Mouse (Mus musculus) liver, adult 2 months (tissue): ENCODE results near the gene Defa17. TPM values are rescaled to one million over a fixed set of nuclear protein-coding genes. Genes with fewer than 3 reads are reported as not detected.
"Not testable (repeated sequence)": the region's sequence is repeated elsewhere in the genome, so short reads cannot be mapped to it uniquely, and the experiment has no call there.

Experiments
- DNase-seq: peaks from one replicate; pipeline ENCODE4 v3.0.0-alpha.2; 2011; ENCODE audit warnings: low read depth, low spot score; ENCODE audit errors: extremely low read depth
- H3K27ac ChIP-seq: fragments of 200-500 bp; replicated peaks from 2 replicates; pipeline ENCODE4 v1.5.1; 2012; ENCODE audit warnings: low read depth, mild to moderate bottlenecking, control low read depth, inconsistent platforms, low read length; ENCODE audit not compliant: insufficient read depth
- H3K27me3 ChIP-seq: fragments of 200-500 bp; 2 replicates; pipeline ENCODE4 v1.6.1; 2012; ENCODE audit warnings: mild to moderate bottlenecking, moderate library complexity, low read length, inconsistent platforms; ENCODE audit not compliant: control insufficient read depth, insufficient read depth
- H3K36me3 ChIP-seq: fragments of 200-500 bp; 2 replicates; pipeline ENCODE4 v1.6.1; 2012; ENCODE audit warnings: low read length, inconsistent platforms; ENCODE audit not compliant: control insufficient read depth, insufficient read depth
- H3K4me1 ChIP-seq: fragments of 200-500 bp; 2 replicates; pipeline ENCODE4 v1.6.1; 2011; ENCODE audit warnings: low read length; ENCODE audit not compliant: control insufficient read depth, insufficient read depth
- H3K4me3 ChIP-seq: fragments of 200-500 bp; 2 replicates; pipeline ENCODE4 v1.5.1; 2011; ENCODE audit warnings: low read depth, mild to moderate bottlenecking, control low read depth, low read length, moderate library complexity; ENCODE audit not compliant: insufficient read depth
- H3K79me2 ChIP-seq: fragments of 200-500 bp; 2 replicates; pipeline ENCODE4 v1.6.1; 2012; ENCODE audit warnings: inconsistent platforms, mild to moderate bottlenecking, low read length, moderate library complexity; ENCODE audit not compliant: control insufficient read depth, insufficient read depth
- H3K9ac ChIP-seq: fragments of 200-500 bp; 2 replicates; pipeline ENCODE4 v1.6.1; 2012; ENCODE audit warnings: low read depth, mild to moderate bottlenecking, control low read depth, inconsistent platforms, low read length
- WGBS: fragments of 180-500 bp; shearing (Covaris S2); methylation state at CpG from one replicate; pipeline ENCODE4 v1.1.7; 2018; 5-methylcytosine and 5-hydroxymethylcytosine counted together
- polyA plus RNA-seq: library from polyadenylated mRNA; depleted of rRNA; stranded (reverse); fragments of >200 nt; gene quantifications from 2 replicates; pipeline ENCODE4 v1.2.3, GENCODE M21; 2012; rRNA removed
- total RNA-seq: library from RNA; depleted of rRNA; stranded (reverse); fragments of >200 nt; gene quantifications from 2 replicates; pipeline ENCODE4 v1.2.3, GENCODE M21; 2014; rRNA removed

The Defa17 gene
- not detected in 2 replicates for total RNA-seq
- polyA plus RNA-seq = not detected in 2 replicates

DNA sequence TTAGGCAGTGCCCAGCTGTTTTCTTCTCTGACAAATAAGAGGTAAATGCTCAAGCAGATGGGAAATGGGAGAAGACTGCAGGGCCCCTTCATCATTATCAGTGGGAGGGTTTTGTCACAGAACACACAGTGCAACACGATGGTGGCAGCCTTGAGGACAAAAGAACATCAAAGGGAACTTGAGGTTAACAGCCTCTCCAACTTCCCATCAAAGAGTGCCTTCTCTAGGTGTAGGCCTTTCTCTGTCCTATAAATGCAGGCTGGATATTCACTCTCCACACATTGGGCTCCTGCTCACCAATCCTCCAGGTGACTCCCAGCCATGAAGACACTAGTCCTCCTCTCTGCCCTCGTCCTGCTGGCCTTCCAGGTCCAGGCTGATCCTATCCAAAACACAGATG lies at the start of gene Defa17:
Defa17 (plus strand) TSS at position 301 of the 400 bp plus-strand sequence.
- H3K27me3 ChIP-seq, H3K79me2 ChIP-seq, H3K27ac ChIP-seq, H3K4me3 ChIP-seq, DNase-seq, H3K9ac ChIP-seq, H3K4me1 ChIP-seq, H3K36me3 ChIP-seq: not testable (repeated sequence)
- whole genome bisulfite sequencing = no CpG with 5 or more reads among the region's 2 CpGs

- not testable (repeated sequence) for H3K27ac ChIP-seq, DNase-seq, H3K27me3 ChIP-seq, H3K4me1 ChIP-seq, H3K9ac ChIP-seq, H3K36me3 ChIP-seq, H3K4me3 ChIP-seq, H3K79me2 ChIP-seq
- WGBS = 90% methylated on average over 1 of the region's 1 CpGs
Observed at GRCm38 (mm10) chr8:21617883-21618282, 37.7 kb upstream of the Defa17 start, which contains the start of gene Defa26. TSS of gene Defa26 (plus strand) at chr8:21618183.

- not testable (repeated sequence) for H3K4me3 ChIP-seq, H3K27me3 ChIP-seq, H3K27ac ChIP-seq, DNase-seq, H3K79me2 ChIP-seq, H3K9ac ChIP-seq, H3K36me3 ChIP-seq, H3K4me1 ChIP-seq
- 71% methylated on average over 1 of the region's 1 CpGs for WGBS
Observed at GRCm38 (mm10) chr8:21665497-21665896, 9.9 kb downstream of the Defa17 start, which contains the start of gene Defa34. TSS of gene Defa34 (plus strand) at chr8:21665797.

DNA sequence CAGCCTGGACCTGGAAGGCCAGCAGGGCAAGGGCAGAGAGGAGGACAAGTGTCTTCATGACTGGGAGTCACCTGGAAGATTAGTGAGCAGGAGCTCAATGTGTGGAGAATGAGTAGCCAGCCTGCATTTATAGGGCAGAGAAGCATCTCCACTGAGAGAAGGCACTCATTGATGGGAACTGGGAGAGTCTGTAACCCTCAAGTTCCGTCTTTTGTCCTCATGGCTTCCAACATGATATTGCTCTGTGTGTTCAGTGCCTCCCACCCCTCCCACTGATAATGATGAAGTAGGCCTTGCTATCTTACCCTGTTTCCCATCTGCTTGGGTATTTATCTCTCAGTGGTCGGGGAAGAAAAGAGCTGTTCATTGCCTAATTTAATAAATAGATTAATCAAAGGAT lies 48.0 kb downstream of the Defa17 start, which contains the start of gene AY761184:
AY761184 (minus strand) TSS at position 101 of the 400 bp plus-strand sequence.
- H3K27ac ChIP-seq, H3K36me3 ChIP-seq, H3K79me2 ChIP-seq, DNase-seq, H3K27me3 ChIP-seq, H3K9ac ChIP-seq, H3K4me3 ChIP-seq, H3K4me1 ChIP-seq: not testable (repeated sequence)
- 66% methylated on average over 2 of the region's 2 CpGs for WGBS

Other genes with a start within 250 kb of the Defa17 start
- not detected in 2 replicates for gene Defa36, start 228.4 kb upstream of the Defa17 start, total RNA-seq
- gene Defa36, start 228.4 kb upstream of the Defa17 start, polyA plus RNA-seq = not detected in 2 replicates
- gene Gm7849, start 199.2 kb upstream of the Defa17 start, total RNA-seq = not detected in 2 replicates
- gene Gm7849, start 199.2 kb upstream of the Defa17 start, polyA plus RNA-seq = not detected in 2 replicates
- not detected in 2 replicates for gene Defa20, start 146.5 kb upstream of the Defa17 start, total RNA-seq
- gene Defa20, start 146.5 kb upstream of the Defa17 start, polyA plus RNA-seq = not detected in 2 replicates
- gene Defa32, start 126.7 kb upstream of the Defa17 start, total RNA-seq = not detected in 2 replicates
- not detected in 2 replicates for gene Defa32, start 126.7 kb upstream of the Defa17 start, polyA plus RNA-seq
- gene Defa37, start 90.4 kb upstream of the Defa17 start, total RNA-seq = not detected in 2 replicates
- not detected in 2 replicates for gene Defa37, start 90.4 kb upstream of the Defa17 start, polyA plus RNA-seq
- gene Defa28, start 72.8 kb upstream of the Defa17 start, total RNA-seq = not detected in 2 replicates
- not detected in 2 replicates for gene Defa28, start 72.8 kb upstream of the Defa17 start, polyA plus RNA-seq
- not detected in 2 replicates for gene Gm7861, start 61.3 kb upstream of the Defa17 start, total RNA-seq
- gene Gm7861, start 61.3 kb upstream of the Defa17 start, polyA plus RNA-seq = not detected in 2 replicates
- not detected in 2 replicates for gene Defa26, start 37.6 kb upstream of the Defa17 start, total RNA-seq
- not detected in 2 replicates for gene Defa26, start 37.6 kb upstream of the Defa17 start, polyA plus RNA-seq
- not detected in 2 replicates for gene Defa34, start 10.0 kb downstream of the Defa17 start, total RNA-seq
- not detected in 2 replicates for gene Defa34, start 10.0 kb downstream of the Defa17 start, polyA plus RNA-seq
- not detected in 2 replicates for gene AY761184, start 47.9 kb downstream of the Defa17 start, total RNA-seq
- gene AY761184, start 47.9 kb downstream of the Defa17 start, polyA plus RNA-seq = not detected in 2 replicates
- gene Defa24, start 78.7 kb downstream of the Defa17 start, total RNA-seq = not detected in 2 replicates
- not detected in 2 replicates for gene Defa24, start 78.7 kb downstream of the Defa17 start, polyA plus RNA-seq
- gene Defb50, start 167.8 kb downstream of the Defa17 start, total RNA-seq = not detected in 2 replicates
- gene Defb50, start 167.8 kb downstream of the Defa17 start, polyA plus RNA-seq = not detected in 2 replicates
- gene Defb2, start 184.1 kb downstream of the Defa17 start, total RNA-seq = not detected in 2 replicates
- gene Defb2, start 184.1 kb downstream of the Defa17 start, polyA plus RNA-seq = not detected in 2 replicates
- gene Defb10, start 203.1 kb downstream of the Defa17 start, total RNA-seq = not detected in 2 replicates
- not detected in 2 replicates for gene Defb10, start 203.1 kb downstream of the Defa17 start, polyA plus RNA-seq
- not detected in 2 replicates for gene Defb9, start 229.6 kb downstream of the Defa17 start, total RNA-seq
- not detected in 2 replicates for gene Defb9, start 229.6 kb downstream of the Defa17 start, polyA plus RNA-seq